Mouse (Mus musculus): ENCODE data around the gene Creb3l4. TPM values are rescaled to one million over a fixed set of nuclear protein-coding genes. Genes with fewer than 3 reads are reported as not detected.

Creb3l4 gene
- total and polyA plus RNA-seq, 2 experiments from 2014 or later: 0.21 to 1.4 TPM

DNA sequence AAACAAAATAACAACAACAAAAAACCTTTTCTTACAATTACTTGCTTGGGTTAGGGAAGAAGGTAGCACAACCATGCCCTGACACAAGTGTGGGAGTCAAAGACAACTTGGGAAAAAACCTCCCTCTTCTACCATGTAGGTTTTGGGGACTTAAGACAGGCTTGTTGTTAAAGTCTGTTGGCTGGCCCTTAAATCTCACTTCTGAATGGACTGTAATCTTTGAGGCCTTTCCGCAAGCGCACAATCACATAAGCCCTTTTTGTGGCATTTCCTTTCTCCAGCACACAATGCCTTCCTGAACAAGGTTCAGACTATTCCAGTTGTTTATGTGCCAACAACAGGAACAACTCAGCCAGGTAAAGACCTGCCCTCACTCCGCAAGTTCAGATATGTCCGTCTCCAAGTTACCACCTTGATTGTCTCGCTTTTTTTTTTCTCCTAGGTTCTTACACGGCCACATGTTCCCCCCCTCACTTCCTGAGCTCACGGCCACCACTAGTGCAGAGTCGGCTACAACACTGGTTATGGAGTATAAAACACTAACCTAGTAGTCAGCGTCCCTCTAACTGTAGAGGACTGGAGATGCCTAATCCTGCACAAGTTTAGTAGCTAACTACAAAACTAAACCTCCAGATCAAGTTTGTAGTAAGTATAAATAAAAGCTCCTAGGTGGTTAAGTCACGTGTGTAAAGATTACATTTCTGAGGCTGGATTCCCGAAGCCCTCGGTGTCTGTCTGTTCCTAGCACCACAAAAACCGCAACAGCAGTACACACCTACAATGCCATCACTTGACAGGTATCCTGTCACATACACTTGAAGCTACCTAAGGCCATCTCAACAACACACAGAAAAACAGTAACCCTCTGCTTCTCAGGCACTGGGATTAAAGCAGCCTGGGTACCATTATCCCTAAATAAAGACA lies 31.6 kb downstream of the Creb3l4 start:
- Histone ChIP-seq H3K9ac (replicated peaks; ENCODE audit: low read length) (0 out of 2 replicates have a peak overlapping the region, but pooled peaks have one; percentile 21), H3K4me1 (ENCODE audit: insufficient read depth, low read length) (peaks cover 15% of the 10 kb centered on the region), H3K4me2 (ENCODE audit: low read depth, low read length) (peak overlapping the region; percentile 93), H3K27ac (no peak overlapping the region), H3K36me3 (ENCODE audit: insufficient read depth, low read length) (peaks cover 20% of the 10 kb centered on the region; the same call in 1 of the 2 replicates), H3K4me3 (ENCODE audit: low read length) (peak overlapping the region; percentile 94; the same call in 1 of the 2 replicates), H3K9me3 (ENCODE audit: low read length) (no peaks in the 10 kb centered on the region), H3K27me3 (ENCODE audit: insufficient read depth, low read length) (no peaks in the 10 kb centered on the region)
- WGBS: 85% methylated on average over 13 of the region's 13 CpGs
- DNase-seq (ENCODE audit: low spot score) (no peak), ATAC-seq (no peak)
- no peak for TF ChIP-seq CTCF (IDR thresholded peaks at IDR 0.05; ENCODE audit: low read depth)

DNA sequence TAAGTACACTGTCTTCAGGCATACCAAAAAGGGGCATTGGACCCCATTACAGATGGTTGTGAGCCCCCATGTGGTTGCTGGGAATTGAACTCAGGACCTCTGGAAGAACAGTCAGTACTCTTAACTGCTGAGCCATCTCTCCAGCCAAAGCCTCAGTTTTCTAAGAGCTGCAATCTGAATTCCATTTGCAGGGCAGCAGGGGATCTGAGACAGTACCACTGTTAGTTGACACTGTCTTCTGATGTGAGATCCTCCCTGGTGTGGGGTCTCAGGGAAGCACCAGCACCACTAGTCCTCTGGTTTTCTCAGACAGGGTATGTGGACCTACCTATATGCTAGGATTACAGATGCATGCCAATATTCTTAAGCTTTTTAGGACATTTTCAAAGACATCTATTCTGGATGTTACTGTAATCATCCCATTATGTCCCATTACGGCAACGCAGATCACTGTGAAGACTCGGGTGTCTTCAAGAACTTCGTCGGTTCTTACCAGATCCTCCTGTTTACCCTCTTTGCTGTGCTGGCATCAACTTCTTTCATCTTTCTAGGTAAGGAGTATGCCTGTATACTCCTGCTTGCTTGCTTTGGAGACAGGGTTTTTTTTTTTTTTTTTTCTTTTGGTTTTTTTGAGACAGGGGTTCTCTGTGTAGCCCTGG lies 33.3 kb downstream of the Creb3l4 start:
- DNase-seq (ENCODE audit: low spot score) (no peak), ATAC-seq (no peak)
- H3K27ac ChIP-seq: no peak overlapping the region
- 93% methylated on average over 5 of the region's 5 CpGs for WGBS
- H3K4me2 ChIP-seq (ENCODE audit: low read depth, low read length): no peak overlapping the region
- peaks cover 15% of the 10 kb centered on the region for H3K4me1 ChIP-seq (ENCODE audit: insufficient read depth, low read length)
- H3K4me3 ChIP-seq (ENCODE audit: low read length): no peak overlapping the region
- H3K9me3 ChIP-seq (ENCODE audit: low read length): no peaks in the 10 kb centered on the region
- TF ChIP-seq CTCF (IDR thresholded peaks at IDR 0.05; ENCODE audit: low read depth): no peak
- no peaks in the 10 kb centered on the region for H3K27me3 ChIP-seq (ENCODE audit: insufficient read depth, low read length)
- peaks cover 20% of the 10 kb centered on the region; the same call in 1 of the 2 replicates for H3K36me3 ChIP-seq (ENCODE audit: insufficient read depth, low read length)
- no peak overlapping the region for H3K9ac ChIP-seq (replicated peaks; ENCODE audit: low read length)

DNA sequence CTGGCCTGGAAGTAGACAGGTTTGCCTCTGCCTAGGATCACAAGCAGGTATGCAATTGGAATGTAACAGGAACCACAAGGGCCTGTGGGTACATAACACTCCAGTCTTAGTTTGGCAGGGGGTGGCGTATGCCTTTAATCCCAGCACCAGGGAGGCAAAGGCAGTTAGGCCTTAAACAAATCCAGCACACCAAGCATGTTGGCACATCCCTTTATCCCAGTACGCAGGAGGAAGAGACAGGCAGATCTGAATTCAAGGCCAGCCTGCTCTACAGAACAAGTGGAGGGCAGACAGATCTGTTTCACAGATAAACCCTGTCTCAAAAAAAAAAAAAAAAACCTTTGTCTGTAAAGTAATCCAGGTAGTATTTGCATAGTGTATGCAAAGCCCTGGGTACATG lies 34.6 kb downstream of the Creb3l4 start:
- Histone ChIP-seq H3K4me2 (ENCODE audit: low read depth, low read length) (no peak overlapping the region), H3K36me3 (ENCODE audit: insufficient read depth, low read length) (peaks cover 20% of the 10 kb centered on the region; the same call in 1 of the 2 replicates), H3K27me3 (ENCODE audit: insufficient read depth, low read length) (no peaks in the 10 kb centered on the region), H3K27ac (no peak overlapping the region), H3K9me3 (ENCODE audit: low read length) (no peaks in the 10 kb centered on the region), H3K4me1 (ENCODE audit: insufficient read depth, low read length) (peaks cover 8% of the 10 kb centered on the region), H3K9ac (replicated peaks; ENCODE audit: low read length) (no peak overlapping the region), H3K4me3 (ENCODE audit: low read length) (no peak overlapping the region)
- DNase-seq (ENCODE audit: low spot score): no peak
- 94% methylated on average over 2 of the region's 2 CpGs for WGBS
- TF ChIP-seq CTCF (IDR thresholded peaks at IDR 0.05; ENCODE audit: low read depth): no peak
- ATAC-seq: no peak

DNA sequence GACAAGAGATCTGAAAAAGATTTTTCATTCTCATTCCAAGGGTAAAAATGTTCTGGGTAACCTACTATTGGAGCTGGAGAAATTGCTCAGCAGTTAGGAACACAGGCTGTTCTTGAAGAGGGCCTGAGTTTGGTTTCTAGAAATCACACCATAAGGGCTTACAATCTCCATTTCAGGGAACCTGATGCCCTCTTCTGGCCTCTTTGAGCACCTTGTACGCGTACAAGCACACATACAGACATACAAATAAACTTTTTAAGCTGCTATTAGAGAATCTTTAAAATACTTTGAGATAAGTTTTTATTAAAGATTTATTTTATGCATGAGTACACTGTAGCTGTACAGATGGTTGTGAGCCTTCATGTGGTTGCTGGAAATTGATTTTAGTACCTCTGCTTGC lies 38.7 kb downstream of the Creb3l4 start:
- H3K4me3 ChIP-seq (ENCODE audit: low read length): no peak overlapping the region
- no peak overlapping the region for H3K27ac ChIP-seq
- H3K27me3 ChIP-seq (ENCODE audit: insufficient read depth, low read length): no peaks in the 10 kb centered on the region
- ATAC-seq: no peak
- no peak for TF ChIP-seq CTCF (IDR thresholded peaks at IDR 0.05; ENCODE audit: low read depth)
- H3K4me2 ChIP-seq (ENCODE audit: low read depth, low read length): no peak overlapping the region
- 99% methylated on average over 2 of the region's 2 CpGs for WGBS
- H3K36me3 ChIP-seq (ENCODE audit: insufficient read depth, low read length): 0 out of 2 replicates have a peak, but pooled peaks cover 5% of the 10 kb centered on the region
- H3K9ac ChIP-seq (replicated peaks; ENCODE audit: low read length): no peak overlapping the region
- no peak for DNase-seq (ENCODE audit: low spot score)
- no peaks in the 10 kb centered on the region for H3K9me3 ChIP-seq (ENCODE audit: low read length)
- H3K4me1 ChIP-seq (ENCODE audit: insufficient read depth, low read length): no peaks in the 10 kb centered on the region

DNA sequence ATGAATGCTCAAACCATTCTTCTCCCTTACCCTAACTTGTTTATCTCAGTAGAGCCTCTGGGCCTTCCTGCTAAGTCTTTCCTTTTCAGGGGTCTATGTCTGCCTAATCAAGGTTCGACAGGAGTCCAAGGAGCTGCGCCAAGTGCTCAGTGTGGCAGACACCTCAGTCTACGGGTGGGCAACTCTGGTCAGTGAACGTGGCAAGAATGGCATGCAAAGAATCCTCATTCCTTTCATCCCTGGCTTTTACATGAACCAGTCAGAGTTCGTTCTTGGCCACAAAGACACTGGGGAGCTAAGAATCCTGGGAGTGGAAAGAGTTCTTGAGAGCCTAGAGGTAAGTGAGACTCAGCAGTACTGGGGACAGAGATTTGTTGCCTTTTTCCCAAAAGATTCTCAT lies 39.7 kb downstream of the Creb3l4 start:
- Histone ChIP-seq H3K9me3 (ENCODE audit: low read length) (no peaks in the 10 kb centered on the region), H3K36me3 (ENCODE audit: insufficient read depth, low read length) (0 out of 2 replicates have a peak, but pooled peaks cover 1% of the 10 kb centered on the region), H3K9ac (replicated peaks; ENCODE audit: low read length) (no peak overlapping the region), H3K27me3 (ENCODE audit: insufficient read depth, low read length) (no peaks in the 10 kb centered on the region), H3K4me3 (ENCODE audit: low read length) (no peak overlapping the region), H3K4me2 (ENCODE audit: low read depth, low read length) (no peak overlapping the region), H3K4me1 (ENCODE audit: insufficient read depth, low read length) (no peaks in the 10 kb centered on the region), H3K27ac (no peak overlapping the region)
- 70% methylated on average over 5 of the region's 5 CpGs for WGBS
- TF ChIP-seq CTCF (IDR thresholded peaks at IDR 0.05; ENCODE audit: low read depth): no peak
- ATAC-seq (no peak), DNase-seq (ENCODE audit: low spot score) (no peak)

DNA sequence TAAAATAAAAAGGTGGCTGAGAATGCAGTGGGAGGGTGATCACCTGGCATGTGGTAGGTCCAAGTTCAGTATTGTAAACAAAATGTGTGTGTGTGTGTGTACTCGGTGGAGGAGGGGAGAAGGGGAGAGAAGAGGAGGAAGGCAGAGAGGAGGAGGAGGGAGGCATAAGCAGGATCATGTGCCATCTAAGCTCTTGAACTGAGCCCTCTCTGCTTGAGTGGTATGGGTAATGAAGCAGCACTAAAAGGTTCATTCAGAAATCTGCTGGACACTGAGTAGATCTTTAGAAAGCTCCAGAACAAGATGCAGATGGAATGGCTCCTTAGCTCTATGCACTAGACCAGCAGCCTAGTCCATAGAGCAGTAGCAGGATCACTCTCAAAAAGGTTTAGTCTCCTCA lies 40.4 kb downstream of the Creb3l4 start:
- H3K27ac ChIP-seq: no peak overlapping the region
- H3K9ac ChIP-seq (replicated peaks; ENCODE audit: low read length): no peak overlapping the region
- H3K4me1 ChIP-seq (ENCODE audit: insufficient read depth, low read length): no peaks in the 10 kb centered on the region
- H3K4me3 ChIP-seq (ENCODE audit: low read length): no peak overlapping the region
- no peak for TF ChIP-seq CTCF (IDR thresholded peaks at IDR 0.05; ENCODE audit: low read depth)
- H3K9me3 ChIP-seq (ENCODE audit: low read length): no peaks in the 10 kb centered on the region
- H3K36me3 ChIP-seq (ENCODE audit: insufficient read depth, low read length): no peaks in the 10 kb centered on the region
- ATAC-seq: no peak
- WGBS: 45% methylated on average over 1 of the region's 1 CpGs
- no peak for DNase-seq (ENCODE audit: low spot score)
- no peaks in the 10 kb centered on the region for H3K27me3 ChIP-seq (ENCODE audit: insufficient read depth, low read length)
- no peak overlapping the region for H3K4me2 ChIP-seq (ENCODE audit: low read depth, low read length)

Measured in hindbrain, postnatal 0 days (tissue).